Mouse (Mus musculus): ENCODE measurements around the gene Gm33815. TPM values are rescaled to one million over a fixed set of nuclear protein-coding genes. Genes with fewer than 3 reads are reported as not detected.
"Not testable (repeated sequence)": the region's sequence is repeated elsewhere in the genome, so short reads cannot be mapped to it uniquely, and the experiment has no call there.

The Gm33815 gene
- total RNA-seq (2021) = not detected in 2 replicates
- long read RNA-seq, experiment 1 = 0 reads
- long read RNA-seq, experiment 2 = 0 reads

DNA sequence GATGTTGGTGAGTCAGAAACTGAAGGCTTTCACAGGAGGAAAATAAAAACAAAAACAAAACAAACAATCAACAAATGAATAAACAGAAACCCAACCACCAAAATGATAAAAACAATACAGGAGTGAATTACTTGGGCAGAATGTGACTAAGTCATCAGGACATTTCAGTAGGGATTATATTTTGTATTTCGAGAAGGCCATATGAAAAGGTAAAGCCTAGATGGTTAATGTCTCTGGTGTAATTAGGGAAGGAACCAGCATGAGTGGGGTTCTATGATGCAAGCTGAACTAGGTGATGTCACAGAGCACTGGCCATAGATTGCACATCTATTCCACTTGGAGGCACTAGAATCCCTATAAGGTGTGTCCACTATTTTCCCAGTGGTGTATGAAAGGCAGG, at the start of gene Gm33815:
TSS of gene Gm33815 (plus strand) at position 301 of the 400 bp plus-strand sequence.
- not testable (repeated sequence) for DNase-seq
